Mouse (Mus musculus) forebrain, embryonic 16.5 days (tissue): ENCODE results near the gene Tbx20. TPM values are rescaled to one million over a fixed set of nuclear protein-coding genes. Genes with fewer than 3 reads are reported as not detected.

ENCODE experiments used
- ATAC-seq: fragments of 200-750 bp; cut with Nextera tagmentation; 2 replicates; pipeline ENCODE4 v1.8.0; 2017; ENCODE audit warnings: mild to moderate bottlenecking, moderate library complexity
- H3K27ac ChIP-seq: fragments of 300-500 bp; sonication (generic); 2 replicates; pipeline ENCODE4 v1.5.1; 2014; ENCODE audit warnings: low read length, control low read depth
- H3K27me3 ChIP-seq: fragments of 300-500 bp; sonication (generic); replicated peaks from 2 replicates; pipeline ENCODE4 v1.6.1; 2014; ENCODE audit warnings: low read length; ENCODE audit not compliant: control insufficient read depth, insufficient read depth
- H3K36me3 ChIP-seq: fragments of 300-500 bp; sonication (generic); 2 replicates; pipeline ENCODE4 v1.6.1; 2014; ENCODE audit not compliant: control insufficient read depth, insufficient read depth
- H3K4me1 ChIP-seq: fragments of 300-500 bp; sonication (generic); replicated peaks from 2 replicates; pipeline ENCODE4 v1.6.1; 2014; ENCODE audit warnings: low read length; ENCODE audit not compliant: control insufficient read depth, insufficient read depth
- H3K4me2 ChIP-seq: fragments of 300-500 bp; sonication (generic); 2 replicates; pipeline ENCODE4 v1.6.1; 2014; ENCODE audit warnings: mild to moderate bottlenecking, low read length, control low read depth
- H3K4me3 ChIP-seq: fragments of 300-500 bp; sonication (generic); replicated peaks from 2 replicates; pipeline ENCODE4 v1.5.1; 2014; ENCODE audit warnings: mild to moderate bottlenecking, low read length, control low read depth
- H3K9ac ChIP-seq: fragments of 300-500 bp; sonication (generic); replicated peaks from 2 replicates; pipeline ENCODE4 v1.6.1; 2014; ENCODE audit warnings: low read depth, low read length, control low read depth
- H3K9me3 ChIP-seq: fragments of 300-500 bp; sonication (generic); 2 replicates; pipeline ENCODE4 v1.6.1; 2016; ENCODE audit warnings: low read length; ENCODE audit not compliant: control insufficient read depth
- WGBS: fragments of 180-500 bp; shearing (Covaris S2); extraction: QIAGEN DNeasy Blood & Tissue Kit; methylation state at CpG from one replicate; pipeline ENCODE4 v1.1.7; 2014; 5-methylcytosine and 5-hydroxymethylcytosine counted together
- polyA plus RNA-seq: library from polyadenylated mRNA; unstranded; fragments of >200 nt; fragmentation: Nextera tagmentation; extraction: Ambion mirVana; gene quantifications from 2 replicates; pipeline ENCODE4 v1.2.1, GENCODE M21; 2015

Gene Tbx20
- polyA plus RNA-seq, 1 experiment from 2014 or later, result not detected

GRCm38 (mm10) chr9:24771713-24772112 lies 2.4 kb downstream of the Tbx20 start:
- Histone ChIP-seq H3K4me1 (peaks cover 14% of the 10 kb centered on the region), H3K36me3 (no peaks in the 10 kb centered on the region), H3K9ac (no peak overlapping the region), H3K9me3 (no peaks in the 10 kb centered on the region), H3K4me2 (no peak overlapping the region), H3K4me3 (no peak overlapping the region), H3K27me3 (peaks cover 75% of the 10 kb centered on the region), H3K27ac (no peak overlapping the region)
- no peak for ATAC-seq
- 9% methylated on average over 4 of the region's 4 CpGs for WGBS

GRCm38 (mm10) chr9:24770941-24771405 lies 3.1 kb downstream of the Tbx20 start:
- Histone ChIP-seq H3K9me3 (no peaks in the 10 kb centered on the region), H3K27ac (no peak overlapping the region), H3K27me3 (peaks cover 72% of the 10 kb centered on the region), H3K4me2 (no peak overlapping the region), H3K9ac (no peak overlapping the region), H3K4me1 (peaks cover 14% of the 10 kb centered on the region), H3K36me3 (no peaks in the 10 kb centered on the region), H3K4me3 (no peak overlapping the region)
- no peak for ATAC-seq
- 4% methylated on average over 8 of the region's 8 CpGs for WGBS

- Histone ChIP-seq H3K4me2 (no peak overlapping the region), H3K4me3 (0 out of 2 replicates have a peak overlapping the region, but pooled peaks have one; percentile 12), H3K9me3 (no peaks in the 10 kb centered on the region), H3K36me3 (no peaks in the 10 kb centered on the region), H3K9ac (no peak overlapping the region), H3K27me3 (peaks cover 71% of the 10 kb centered on the region), H3K27ac (no peak overlapping the region), H3K4me1 (peaks cover 14% of the 10 kb centered on the region)
- WGBS, result under 1% methylated on average over 41 of the region's 41 CpGs
- ATAC-seq, result no peak
Observed at GRCm38 (mm10) chr9:24770149-24770940, 3.8 kb downstream of the Tbx20 start.

GRCm38 (mm10) chr9:24769611-24770010 lies 4.5 kb downstream of the Tbx20 start:
- Histone ChIP-seq H3K9ac (no peak overlapping the region), H3K27ac (no peak overlapping the region), H3K27me3 (peaks cover 67% of the 10 kb centered on the region), H3K9me3 (no peaks in the 10 kb centered on the region), H3K36me3 (no peaks in the 10 kb centered on the region), H3K4me2 (no peak overlapping the region), H3K4me1 (peaks cover 14% of the 10 kb centered on the region), H3K4me3 (no peak overlapping the region)
- WGBS, result 3% methylated on average over 9 of the region's 9 CpGs
- no peak for ATAC-seq

GRCm38 (mm10) chr9:24767056-24767455 lies 7.0 kb downstream of the Tbx20 start:
- H3K4me1 ChIP-seq, result peaks cover 6% of the 10 kb centered on the region; the same call in 1 of the 2 replicates
- H3K27me3 ChIP-seq, result peaks cover 53% of the 10 kb centered on the region
- H3K9ac ChIP-seq, result no peak overlapping the region
- H3K9me3 ChIP-seq, result no peaks in the 10 kb centered on the region
- H3K4me2 ChIP-seq, result no peak overlapping the region
- no peaks in the 10 kb centered on the region for H3K36me3 ChIP-seq
- H3K4me3 ChIP-seq, result no peak overlapping the region
- ATAC-seq, result no peak
- WGBS, result 43% methylated on average over 3 of the region's 3 CpGs
- no peak overlapping the region for H3K27ac ChIP-seq

GRCm38 (mm10) chr9:24765572-24765971 lies 8.5 kb downstream of the Tbx20 start:
- no peak overlapping the region for H3K9ac ChIP-seq
- peaks cover 38% of the 10 kb centered on the region for H3K27me3 ChIP-seq
- H3K4me1 ChIP-seq, result peaks cover 6% of the 10 kb centered on the region; the same call in 1 of the 2 replicates
- no peak overlapping the region for H3K4me3 ChIP-seq
- no peak overlapping the region for H3K27ac ChIP-seq
- no peaks in the 10 kb centered on the region for H3K9me3 ChIP-seq
- H3K4me2 ChIP-seq, result no peak overlapping the region
- H3K36me3 ChIP-seq, result no peaks in the 10 kb centered on the region
- ATAC-seq, result no peak
- WGBS, result 43% methylated on average over 4 of the region's 4 CpGs

- peaks cover 7% of the 10 kb centered on the region; the same call in 1 of the 2 replicates for H3K27me3 ChIP-seq
- no peaks in the 10 kb centered on the region for H3K36me3 ChIP-seq
- 32% methylated on average over 4 of the region's 4 CpGs for WGBS
- H3K4me3 ChIP-seq, result no peak overlapping the region
- H3K4me1 ChIP-seq, result no peaks in the 10 kb centered on the region
- no peak overlapping the region for H3K9ac ChIP-seq
- H3K9me3 ChIP-seq, result no peaks in the 10 kb centered on the region
- H3K4me2 ChIP-seq, result no peak overlapping the region
- no peak overlapping the region for H3K27ac ChIP-seq
- ATAC-seq, result no peak
Observed at GRCm38 (mm10) chr9:24760461-24760860, 13.6 kb downstream of the Tbx20 start.

- Histone ChIP-seq H3K4me3 (no peak overlapping the region), H3K4me2 (no peak overlapping the region), H3K4me1 (no peaks in the 10 kb centered on the region), H3K9me3 (no peaks in the 10 kb centered on the region), H3K27ac (no peak overlapping the region), H3K9ac (no peak overlapping the region), H3K36me3 (no peaks in the 10 kb centered on the region), H3K27me3 (no peaks in the 10 kb centered on the region)
- ATAC-seq, result no peak
- WGBS, result 91% methylated on average over 5 of the region's 5 CpGs
Observed at GRCm38 (mm10) chr9:24744958-24745357, 29.1 kb downstream of the Tbx20 start.

- H3K27me3 ChIP-seq, result no peaks in the 10 kb centered on the region
- H3K9me3 ChIP-seq, result peaks cover 3% of the 10 kb centered on the region
- H3K36me3 ChIP-seq, result no peaks in the 10 kb centered on the region
- no peak overlapping the region for H3K9ac ChIP-seq
- no peak overlapping the region for H3K27ac ChIP-seq
- no peak overlapping the region for H3K4me3 ChIP-seq
- peaks cover 5% of the 10 kb centered on the region; the same call in 1 of the 2 replicates for H3K4me1 ChIP-seq
- no peak overlapping the region for H3K4me2 ChIP-seq
- ATAC-seq, result no peak
Observed at GRCm38 (mm10) chr9:24701246-24701645, 72.9 kb downstream of the Tbx20 start.
